Mouse (Mus musculus) testis, adult 2 months (tissue): ENCODE measurements around the gene Ctla4. TPM values are rescaled to one million over a fixed set of nuclear protein-coding genes. Genes with fewer than 3 reads are reported as not detected.

Experiments used
- H3K27ac ChIP-seq: fragments of 200-500 bp; 2 replicates; pipeline ENCODE4 v1.5.1; 2012; ENCODE audit warnings: low read depth, low read length; ENCODE audit not compliant: control insufficient read depth, insufficient read depth
- H3K27me3 ChIP-seq: fragments of 200-500 bp; 2 replicates; pipeline ENCODE4 v1.6.1; 2012; ENCODE audit warnings: mild to moderate bottlenecking, low read length, moderate library complexity; ENCODE audit not compliant: control insufficient read depth, insufficient read depth
- H3K36me3 ChIP-seq: fragments of 200-500 bp; 2 replicates; pipeline ENCODE4 v1.6.1; 2012; ENCODE audit warnings: mild to moderate bottlenecking, low read length; ENCODE audit not compliant: control insufficient read depth, insufficient read depth
- H3K4me1 ChIP-seq: fragments of 200-500 bp; 2 replicates; pipeline ENCODE4 v1.6.1; 2012; ENCODE audit warnings: low read length; ENCODE audit not compliant: control insufficient read depth, insufficient read depth
- H3K4me3 ChIP-seq: fragments of 200-500 bp; 2 replicates; pipeline ENCODE4 v1.5.1; 2012; ENCODE audit warnings: low read depth, mild to moderate bottlenecking, low read length, moderate library complexity, mixed read lengths; ENCODE audit not compliant: control insufficient read depth
- CTCF ChIP-seq: fragments of 200-500 bp; IDR thresholded peaks from 2 replicates; pipeline ENCODE4 v1.5.1; 2012; ENCODE audit warnings: low read depth, mild to moderate bottlenecking, inconsistent platforms, low read length, moderate library complexity; ENCODE audit not compliant: control insufficient read depth, insufficient read depth, insufficient replicate concordance
- POLR2A ChIP-seq: fragments of 200-500 bp; IDR thresholded peaks from 2 replicates; pipeline ENCODE4 v1.6.1; 2012; ENCODE audit warnings: low read depth, mild to moderate bottlenecking, inconsistent platforms, low read length, moderate library complexity; ENCODE audit not compliant: control insufficient read depth
- polyA plus RNA-seq: library from polyadenylated mRNA; depleted of rRNA; stranded (reverse); fragments of >200 nt; gene quantifications from 2 replicates; pipeline ENCODE4 v1.2.3, GENCODE M21; 2012

Ctla4 gene
- polyA plus RNA-seq, 1 experiment: not detected

DNA sequence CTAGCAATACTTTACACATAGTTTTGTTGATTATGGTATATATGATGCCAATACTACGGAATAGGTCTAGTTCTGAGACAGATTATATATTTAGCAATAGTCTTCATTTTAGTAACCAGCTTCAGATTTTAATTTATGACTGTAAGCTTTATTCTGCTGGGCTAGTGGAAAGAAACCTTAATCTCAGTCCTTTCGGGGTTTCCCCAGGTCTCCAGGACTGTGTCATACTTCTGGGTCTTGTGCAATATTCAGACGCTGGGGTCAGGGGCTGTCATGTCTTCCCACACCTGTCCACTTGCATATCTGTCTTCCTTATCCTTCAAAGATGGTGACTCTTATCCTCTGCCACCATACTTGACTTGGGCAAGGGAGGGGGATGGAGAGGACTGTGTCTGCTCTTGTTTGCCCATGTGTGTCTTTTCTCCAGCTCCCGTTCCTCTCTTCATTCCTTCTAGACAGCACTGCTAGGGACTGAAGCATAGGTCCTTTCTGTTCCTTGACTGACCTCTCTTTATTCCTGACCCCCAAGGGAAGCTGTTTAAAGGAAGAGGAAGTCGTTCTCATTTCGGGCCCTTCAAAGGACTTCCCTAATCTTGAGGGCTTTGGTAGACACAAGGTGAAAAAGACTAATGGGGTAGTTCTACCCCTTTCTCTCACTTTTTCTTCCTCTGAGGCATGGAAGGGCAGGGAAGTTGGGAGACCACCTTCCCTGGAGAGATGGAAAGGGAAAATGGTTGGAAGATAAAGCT, 50.3 kb downstream of the Ctla4 start:
- Histone ChIP-seq H3K27ac (no peak overlapping the region), H3K4me1 (no peaks in the 10 kb centered on the region), H3K4me3 (no peak overlapping the region), H3K27me3 (no peaks in the 10 kb centered on the region), H3K36me3 (no peaks in the 10 kb centered on the region)
- TF ChIP-seq POLR2A: no peak

DNA sequence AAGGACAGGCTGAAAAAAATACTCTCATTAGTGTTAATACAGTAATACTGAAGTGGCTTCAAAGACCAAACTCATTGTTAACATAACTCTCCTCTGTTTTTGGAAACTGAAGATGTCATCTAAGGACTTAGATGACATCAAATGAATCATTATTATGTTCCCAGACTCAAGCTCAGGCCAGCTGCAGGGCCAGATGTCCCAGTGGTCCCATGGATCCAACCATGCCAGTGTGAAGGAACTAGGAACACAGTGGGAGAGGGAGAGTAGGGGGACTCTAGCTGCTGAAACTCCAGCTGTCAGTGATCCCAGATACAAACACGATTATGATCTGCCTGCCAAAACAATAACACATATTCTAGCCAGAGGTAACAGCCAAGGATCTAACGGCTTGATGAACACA, 51.5 kb downstream of the Ctla4 start:
- H3K27me3 ChIP-seq: no peaks in the 10 kb centered on the region
- no peak overlapping the region for H3K27ac ChIP-seq
- no peak overlapping the region for H3K4me3 ChIP-seq
- TF ChIP-seq POLR2A (no peak), CTCF (no peak)
- H3K36me3 ChIP-seq: no peaks in the 10 kb centered on the region
- H3K4me1 ChIP-seq: no peaks in the 10 kb centered on the region

DNA sequence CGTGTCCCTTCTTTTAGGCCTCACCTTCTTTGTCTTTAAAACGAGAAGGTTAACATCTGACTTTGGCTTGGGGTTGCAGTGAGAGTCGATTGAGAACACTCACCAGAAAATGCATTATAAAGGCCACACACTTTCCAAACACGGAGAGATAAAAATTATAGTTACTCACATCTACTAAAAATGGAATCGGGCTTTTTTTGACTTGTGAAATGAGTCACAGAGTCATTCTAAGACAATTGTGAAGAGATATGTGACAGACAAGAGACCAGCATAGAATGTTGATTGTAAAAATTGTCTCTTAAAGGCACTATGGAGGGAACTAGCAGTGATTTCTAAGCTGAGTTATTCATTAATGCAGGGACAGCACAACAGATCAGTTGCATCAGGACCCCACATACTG, 52.2 kb downstream of the Ctla4 start:
- Histone ChIP-seq H3K27me3 (no peaks in the 10 kb centered on the region), H3K4me1 (no peaks in the 10 kb centered on the region), H3K36me3 (no peaks in the 10 kb centered on the region), H3K4me3 (no peak overlapping the region), H3K27ac (no peak overlapping the region)
- TF ChIP-seq POLR2A (no peak), CTCF (no peak)

DNA sequence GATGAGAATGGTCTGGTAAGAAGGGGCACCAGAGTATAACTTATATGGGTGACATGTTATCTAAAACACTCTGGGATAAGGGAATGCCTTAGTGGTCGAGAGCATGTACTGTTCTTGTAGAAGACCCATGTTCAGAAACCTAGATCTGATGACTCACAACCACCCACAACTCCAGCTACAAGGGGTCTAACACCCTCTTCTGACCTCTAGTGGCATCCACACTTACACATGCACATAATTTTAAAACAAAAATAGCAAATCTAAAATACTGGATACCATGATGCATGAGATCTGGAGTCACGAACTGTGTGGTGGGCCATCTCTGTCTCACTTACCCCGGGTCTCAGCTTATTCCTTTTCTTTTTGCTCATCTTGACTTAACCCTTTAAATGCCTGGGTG, 53.2 kb downstream of the Ctla4 start:
- Histone ChIP-seq H3K27ac (no peak overlapping the region), H3K36me3 (no peaks in the 10 kb centered on the region), H3K27me3 (no peaks in the 10 kb centered on the region), H3K4me1 (no peaks in the 10 kb centered on the region), H3K4me3 (no peak overlapping the region)
- TF ChIP-seq CTCF (no peak), POLR2A (no peak)

DNA sequence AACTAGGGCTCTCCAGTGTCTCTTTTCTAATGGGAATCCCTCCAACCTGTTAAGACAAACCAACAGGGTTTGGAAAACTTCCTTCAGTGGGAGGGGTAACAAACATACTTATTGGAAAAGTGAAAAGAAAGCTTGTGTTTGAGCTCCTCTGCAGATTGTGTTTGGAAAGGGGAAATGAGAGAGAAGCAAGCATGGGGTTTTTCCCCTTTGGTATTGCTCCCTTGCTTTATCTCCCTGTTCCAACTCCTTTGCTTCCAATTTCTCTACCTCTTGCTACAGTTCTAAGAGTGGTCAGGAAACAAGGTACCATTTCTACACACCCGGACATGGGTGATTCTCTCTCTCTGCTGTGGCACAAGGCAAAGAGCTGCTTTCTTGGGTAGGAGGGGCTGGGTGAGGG, 53.8 kb downstream of the Ctla4 start:
- TF ChIP-seq CTCF: no peak
- TF ChIP-seq POLR2A: no peak
- H3K27ac ChIP-seq: no peak overlapping the region
- H3K4me3 ChIP-seq: no peak overlapping the region
- H3K36me3 ChIP-seq: no peaks in the 10 kb centered on the region
- no peaks in the 10 kb centered on the region for H3K27me3 ChIP-seq
- no peaks in the 10 kb centered on the region for H3K4me1 ChIP-seq

DNA sequence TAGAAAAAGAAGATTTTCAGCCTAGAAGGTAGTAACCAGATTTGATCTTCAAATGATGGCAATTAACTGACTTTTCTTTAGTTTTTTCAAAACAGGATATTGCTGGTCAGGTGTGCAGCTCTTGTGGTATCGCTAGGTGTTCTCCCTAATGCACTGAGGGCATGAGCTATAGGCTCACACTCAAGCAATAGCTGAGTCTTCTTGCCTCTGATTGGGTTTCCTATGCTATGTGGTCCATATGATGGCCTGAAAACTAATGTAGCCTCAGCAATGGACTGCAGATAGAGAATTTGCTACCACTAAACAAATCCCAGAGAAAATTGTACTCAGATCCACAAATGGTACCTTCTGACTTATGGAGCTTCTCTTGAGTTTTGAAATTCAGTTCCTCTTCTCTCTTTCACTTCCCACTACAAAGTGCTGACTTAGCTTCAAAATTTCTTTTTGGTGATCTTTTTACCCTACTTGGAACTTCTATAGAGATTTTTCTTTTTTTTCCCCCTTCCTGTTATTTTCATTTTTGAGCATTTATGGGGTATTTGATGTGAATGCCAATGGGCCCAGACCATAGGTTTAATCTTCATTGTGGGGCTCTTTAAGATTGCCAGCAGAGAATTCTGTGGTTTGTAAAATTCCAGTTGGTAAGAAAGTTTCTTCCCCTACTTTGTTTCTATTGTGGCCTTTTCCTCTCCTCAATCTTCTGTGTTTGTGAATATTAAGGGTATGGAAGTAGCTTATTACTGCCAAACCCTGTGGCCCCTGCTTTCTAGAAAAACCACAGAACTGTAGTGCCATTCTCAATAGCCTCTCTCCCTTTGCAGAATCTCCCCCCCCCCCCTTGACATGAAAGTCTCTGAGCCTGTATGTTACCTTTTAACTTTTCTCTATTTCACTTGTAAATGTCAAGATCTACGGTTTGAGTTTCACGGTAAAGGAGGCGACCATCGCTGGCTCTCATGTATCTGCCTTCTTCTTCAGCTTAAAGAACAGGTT, 54.6 kb downstream of the Ctla4 start:
- Histone ChIP-seq H3K27ac (no peak overlapping the region), H3K36me3 (no peaks in the 10 kb centered on the region), H3K4me3 (no peak overlapping the region), H3K4me1 (no peaks in the 10 kb centered on the region), H3K27me3 (no peaks in the 10 kb centered on the region)
- TF ChIP-seq CTCF (no peak), POLR2A (no peak)

DNA sequence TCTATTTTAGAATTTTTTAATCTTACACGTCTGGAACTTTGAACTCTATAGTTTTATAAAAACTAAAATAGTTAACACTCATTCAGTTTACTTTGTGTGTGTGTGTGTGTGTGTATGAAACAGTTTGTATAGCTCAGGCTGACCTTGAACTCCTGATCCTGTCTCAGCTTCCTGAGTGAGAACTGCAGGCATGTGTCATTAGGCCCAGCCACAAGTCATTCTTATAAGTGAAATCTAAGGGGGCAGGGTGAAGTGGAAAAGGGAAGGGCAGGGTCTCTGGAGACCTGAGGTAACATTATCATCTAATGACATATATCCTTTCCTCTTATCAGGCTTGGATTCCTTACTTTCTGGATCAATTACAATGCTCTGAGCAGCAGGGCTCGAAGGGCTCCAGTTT, 56.1 kb downstream of the Ctla4 start:
- H3K4me1 ChIP-seq: no peaks in the 10 kb centered on the region
- no peaks in the 10 kb centered on the region for H3K36me3 ChIP-seq
- H3K27me3 ChIP-seq: no peaks in the 10 kb centered on the region
- no peak for TF ChIP-seq POLR2A
- TF ChIP-seq CTCF: no peak
- H3K4me3 ChIP-seq: no peak overlapping the region
- H3K27ac ChIP-seq: no peak overlapping the region
